Mouse (Mus musculus) forebrain, embryonic 14.5 days (tissue): ENCODE measurements around the gene Gnas. TPM values are rescaled to one million over a fixed set of nuclear protein-coding genes. Genes with fewer than 3 reads are reported as not detected.

ENCODE experiments used
- ATAC-seq: fragments of 200-750 bp; cut with Nextera tagmentation; 2 replicates; pipeline ENCODE4 v1.8.0; 2017; ENCODE audit warnings: mild to moderate bottlenecking, moderate library complexity
- DNase-seq: peaks from one replicate; pipeline ENCODE4 v3.0.0-alpha.2; 2015; ENCODE audit warnings: low spot score
- H3K27ac ChIP-seq: fragments of 300-500 bp; sonication (generic); 2 replicates; pipeline ENCODE4 v1.5.1; 2014; ENCODE audit warnings: low read depth, mild to moderate bottlenecking, control low read depth, low read length, moderate library complexity
- H3K27me3 ChIP-seq: fragments of 300-500 bp; sonication (generic); replicated peaks from 2 replicates; pipeline ENCODE4 v1.6.1; 2014; ENCODE audit warnings: low read length, control low read depth, mixed read lengths; ENCODE audit not compliant: control insufficient read depth, insufficient read depth
- H3K36me3 ChIP-seq: fragments of 300-500 bp; sonication (generic); 2 replicates; pipeline ENCODE4 v1.6.1; 2014; ENCODE audit warnings: low read length, control low read depth; ENCODE audit not compliant: control insufficient read depth, insufficient read depth
- H3K4me1 ChIP-seq: fragments of 300-500 bp; sonication (generic); 2 replicates; pipeline ENCODE4 v1.6.1; 2014; ENCODE audit warnings: antibody characterized with exemption, low read length, control low read depth; ENCODE audit not compliant: control insufficient read depth, insufficient read depth
- H3K4me2 ChIP-seq: fragments of 300-500 bp; sonication (generic); 2 replicates; pipeline ENCODE4 v1.6.1; 2014; ENCODE audit warnings: mild to moderate bottlenecking, control low read depth, low read length
- H3K4me3 ChIP-seq: fragments of 300-500 bp; sonication (generic); 2 replicates; pipeline ENCODE4 v1.5.1; 2014; ENCODE audit warnings: low read depth, low read length, control low read depth
- H3K9ac ChIP-seq: fragments of 300-500 bp; sonication (generic); 2 replicates; pipeline ENCODE4 v1.6.1; 2014; ENCODE audit warnings: mild to moderate bottlenecking, low read length, control low read depth, moderate library complexity
- H3K9me3 ChIP-seq: fragments of 300-500 bp; sonication (generic); replicated peaks from 2 replicates; pipeline ENCODE4 v1.6.1; 2016; ENCODE audit warnings: low read length, control low read depth, mixed read lengths; ENCODE audit not compliant: control insufficient read depth
- WGBS: fragments of 180-500 bp; shearing (Covaris S2); extraction: QIAGEN DNeasy Blood & Tissue Kit; methylation state at CpG from one replicate; pipeline ENCODE4 v1.1.7; 2014; 5-methylcytosine and 5-hydroxymethylcytosine counted together
- polyA plus RNA-seq: library from polyadenylated mRNA; unstranded; fragments of >200 nt; fragmentation: Nextera tagmentation; extraction: Ambion mirVana; gene quantifications from 2 replicates; pipeline ENCODE4 v1.2.1, GENCODE M21; 2014

Gnas gene
- polyA plus RNA-seq, 1 experiment from 2014 or later = 966 TPM

- Histone ChIP-seq H3K36me3 (no peaks in the 10 kb centered on the region), H3K4me1 (peaks cover 7% of the 10 kb centered on the region; the same call in 1 of the 2 replicates), H3K4me3 (no peak overlapping the region), H3K27ac (no peak overlapping the region), H3K4me2 (no peak overlapping the region), H3K9me3 (peaks cover 45% of the 10 kb centered on the region), H3K9ac (no peak overlapping the region), H3K27me3 (peaks cover 37% of the 10 kb centered on the region)
- no peak for ATAC-seq
- WGBS = 56% methylated on average over 19 of the region's 19 CpGs
- no peak for DNase-seq
Observed at GRCm38 (mm10) chr2:174297851-174298250, 13.7 kb downstream of the Gnas start.

GRCm38 (mm10) chr2:174298471-174298870 is 14.4 kb downstream of the Gnas start:
- no peak overlapping the region for H3K9ac ChIP-seq
- no peaks in the 10 kb centered on the region for H3K36me3 ChIP-seq
- peaks cover 4% of the 10 kb centered on the region; the same call in 1 of the 2 replicates for H3K4me1 ChIP-seq
- DNase-seq (no peak), ATAC-seq (no peak)
- peaks cover 37% of the 10 kb centered on the region for H3K27me3 ChIP-seq
- H3K4me2 ChIP-seq = peak overlapping the region; percentile 32; the same call in 1 of the 2 replicates
- no peak overlapping the region for H3K27ac ChIP-seq
- 0 out of 2 replicates have a peak overlapping the region, but pooled peaks have one; percentile 15 for H3K4me3 ChIP-seq
- 57% methylated on average over 33 of the region's 33 CpGs for WGBS
- H3K9me3 ChIP-seq = peaks cover 45% of the 10 kb centered on the region

- peaks cover 45% of the 10 kb centered on the region for H3K9me3 ChIP-seq
- 53% methylated on average over 48 of the region's 48 CpGs for WGBS
Observed at GRCm38 (mm10) chr2:174299091-174299770, 15.1 kb downstream of the Gnas start.

GRCm38 (mm10) chr2:174299771-174300160 is 15.6 kb downstream of the Gnas start:
- H3K36me3 ChIP-seq = no peaks in the 10 kb centered on the region
- peak overlapping the region; percentile 8 for H3K4me3 ChIP-seq
- no peak overlapping the region for H3K27ac ChIP-seq
- peak overlapping the region; percentile 32 for H3K4me2 ChIP-seq
- peaks cover 2% of the 10 kb centered on the region; the same call in 1 of the 2 replicates for H3K4me1 ChIP-seq
- H3K9me3 ChIP-seq = peaks cover 45% of the 10 kb centered on the region
- H3K9ac ChIP-seq = no peak overlapping the region
- DNase-seq = no peak
- no peak for ATAC-seq
- peaks cover 37% of the 10 kb centered on the region for H3K27me3 ChIP-seq
- WGBS = 51% methylated on average over 34 of the region's 34 CpGs

More at GRCm38 (mm10) chr2:174299091-174299770, 15.1 kb downstream of the Gnas start:
- Histone ChIP-seq H3K27me3 (peaks cover 37% of the 10 kb centered on the region), H3K36me3 (no peaks in the 10 kb centered on the region), H3K4me1 (peaks cover 2% of the 10 kb centered on the region; the same call in 1 of the 2 replicates), H3K4me2 (peak overlapping the region; percentile 32), H3K27ac (no peak overlapping the region), H3K4me3 (peak overlapping the region; percentile 15), H3K9ac (no peak overlapping the region)
- no peak for DNase-seq
- ATAC-seq = no peak

GRCm38 (mm10) chr2:174300186-174300585 is 16.1 kb downstream of the Gnas start:
- Histone ChIP-seq H3K4me3 (peak overlapping the region; percentile 8), H3K4me2 (peak overlapping the region; percentile 32), H3K27me3 (peaks cover 37% of the 10 kb centered on the region), H3K9ac (no peak overlapping the region), H3K4me1 (peaks cover 2% of the 10 kb centered on the region; the same call in 1 of the 2 replicates), H3K9me3 (peaks cover 42% of the 10 kb centered on the region), H3K27ac (no peak overlapping the region), H3K36me3 (no peaks in the 10 kb centered on the region)
- DNase-seq (no peak), ATAC-seq (no peak)
- 58% methylated on average over 25 of the region's 27 CpGs for WGBS

GRCm38 (mm10) chr2:174300666-174301065 is 16.5 kb downstream of the Gnas start:
- H3K4me1 ChIP-seq = peaks cover 2% of the 10 kb centered on the region; the same call in 1 of the 2 replicates
- peak overlapping the region; percentile 32 for H3K4me2 ChIP-seq
- H3K9ac ChIP-seq = no peak overlapping the region
- ATAC-seq (no peak), DNase-seq (no peak)
- WGBS = 53% methylated on average over 22 of the region's 22 CpGs
- peaks cover 39% of the 10 kb centered on the region for H3K9me3 ChIP-seq
- H3K4me3 ChIP-seq = peak overlapping the region; percentile 8
- H3K27ac ChIP-seq = no peak overlapping the region
- H3K27me3 ChIP-seq = peaks cover 37% of the 10 kb centered on the region
- H3K36me3 ChIP-seq = no peaks in the 10 kb centered on the region

- no peak overlapping the region for H3K9ac ChIP-seq
- ATAC-seq = no peak
- no peak overlapping the region for H3K4me2 ChIP-seq
- WGBS = 20% methylated on average over 6 of the region's 6 CpGs
- peaks cover 26% of the 10 kb centered on the region for H3K9me3 ChIP-seq
- H3K27ac ChIP-seq = no peak overlapping the region
- H3K27me3 ChIP-seq = peaks cover 31% of the 10 kb centered on the region
- no peaks in the 10 kb centered on the region for H3K36me3 ChIP-seq
- H3K4me3 ChIP-seq = no peak overlapping the region
- DNase-seq = no peak
- H3K4me1 ChIP-seq = no peaks in the 10 kb centered on the region
Observed at GRCm38 (mm10) chr2:174302526-174302925, 18.4 kb downstream of the Gnas start.

- H3K4me2 ChIP-seq = no peak overlapping the region
- no peak overlapping the region for H3K4me3 ChIP-seq
- H3K4me1 ChIP-seq = no peaks in the 10 kb centered on the region
- no peak overlapping the region for H3K27ac ChIP-seq
- H3K9me3 ChIP-seq = no peaks in the 10 kb centered on the region
- H3K36me3 ChIP-seq = no peaks in the 10 kb centered on the region
- DNase-seq (no peak), ATAC-seq (no peak)
- H3K9ac ChIP-seq = no peak overlapping the region
- 8% methylated on average over 5 of the region's 5 CpGs for WGBS
- H3K27me3 ChIP-seq = peaks cover under 1% of the 10 kb centered on the region
Observed at GRCm38 (mm10) chr2:174305646-174306045, 21.5 kb downstream of the Gnas start.

GRCm38 (mm10) chr2:174307903-174308302 is 23.8 kb downstream of the Gnas start:
- Histone ChIP-seq H3K4me2 (no peak overlapping the region), H3K27ac (no peak overlapping the region), H3K4me1 (no peaks in the 10 kb centered on the region), H3K4me3 (no peak overlapping the region), H3K9me3 (no peaks in the 10 kb centered on the region), H3K36me3 (no peaks in the 10 kb centered on the region), H3K27me3 (no peaks in the 10 kb centered on the region), H3K9ac (no peak overlapping the region)
- DNase-seq = no peak
- no peak for ATAC-seq
- WGBS = 82% methylated on average over 3 of the region's 3 CpGs
